In genomic region chr4:118295651-118296561, GRCm38 (mm10) we compare ENCODE assay signal across 15 mouse cellular contexts. TPM values are rescaled to one million over a fixed set of nuclear protein-coding genes. Genes with fewer than 3 reads are reported as not detected.
DNase-seq lines count a peak whose midpoint lies in the region; ATAC-seq and TF ChIP-seq lines count a peak whose summit lies in the region.
"Had no signal": no experiment of that assay in that cellular context is flagged by ENCODE, and none has a peak within 500 bp of the region (broad histone marks: within the 10 kb centered on the region; RNA-seq: fewer than 3 reads in every experiment).

No protein-coding gene starts in this region.

- no peak overlapping the region for H3K4me3 ChIP-seq in CH12.LX (replicated peaks in 1 of 3; ENCODE audit: low read depth in 2 of 3, low read length in 2 of 3, poor library complexity in 1 of 3)
- H3K4me3 ChIP-seq in stomach, postnatal 0 days (ENCODE audit: low read depth, low read length): no peak overlapping the region
- H3K4me3 ChIP-seq in forebrain, embryonic 15.5 days: no peak overlapping the region
- H3K4me3 ChIP-seq in heart, adult 2 months: no peak overlapping the region
- H3K4me3 ChIP-seq: forebrain, embryonic 10.5 days had no signal

- H3K9ac ChIP-seq in CH12.LX (ENCODE audit: insufficient read depth, low read depth): no peak overlapping the region
- H3K9ac ChIP-seq in stomach, postnatal 0 days (ENCODE audit: low read length): no peak overlapping the region
- no peak overlapping the region for H3K9ac ChIP-seq in forebrain, embryonic 15.5 days (replicated peaks)
- no peak overlapping the region for H3K9ac ChIP-seq in heart, adult 2 months (ENCODE audit: low read depth, low read length)

- 47% methylated on average over 17 of the region's 17 CpGs for WGBS in stomach, postnatal 0 days
- WGBS in forebrain, embryonic 15.5 days: 60% methylated on average over 17 of the region's 17 CpGs
- WGBS in heart, adult 2 months: 42% methylated on average over 17 of the region's 17 CpGs

- no peak for TF ChIP-seq CTCF in CH12.LX (conservative IDR thresholded peaks at IDR 0.05 in 1 of 2, IDR thresholded peaks at IDR 0.05 in 1 of 2; ENCODE audit: low read depth in 2 of 2, low read length in 2 of 2)
- no peak for TF ChIP-seq CTCF in stomach, postnatal 0 days (IDR thresholded peaks at IDR 0.05; ENCODE audit: low read depth)
- no peak for TF ChIP-seq CTCF in heart, adult 2 months (IDR thresholded peaks at IDR 0.05)

- in situ Hi-C loops in CH12.LX (cut with MboI; ENCODE audit: low pct_ligation_motif_present, low pct_unique_long_range_greater_than_20kb, low sequenced_read_pairs): loop anchor here (10.0 kb wide), 1 partner anchor 211 kb away; no protein-coding TSS in a partner anchor

- no peaks in the 10 kb centered on the region for H3K36me3 ChIP-seq in CH12.LX (replicated peaks in 1 of 2; ENCODE audit: control insufficient read depth in 1 of 2, insufficient read depth in 1 of 2, low read length in 1 of 2)
- no peaks in the 10 kb centered on the region for H3K36me3 ChIP-seq in stomach, postnatal 0 days (ENCODE audit: control insufficient read depth, insufficient read depth, low read length)
- H3K36me3 ChIP-seq in forebrain, embryonic 15.5 days: no peaks in the 10 kb centered on the region
- no peaks in the 10 kb centered on the region for H3K36me3 ChIP-seq in heart, adult 2 months (ENCODE audit: control insufficient read depth, insufficient read depth, low read length)
- H3K36me3 ChIP-seq: forebrain, embryonic 10.5 days had no signal

- H3K4me1 ChIP-seq in CH12.LX (ENCODE audit: control insufficient read depth in 1 of 2, insufficient read depth in 2 of 2): peaks cover 10 to 18% of the 10 kb centered on the region in 2 experiments
- H3K4me1 ChIP-seq in stomach, postnatal 0 days (replicated peaks; ENCODE audit: control insufficient read depth, insufficient read depth): peaks cover 2% of the 10 kb centered on the region; the same call in 1 of the 2 replicates
- peaks cover 16% of the 10 kb centered on the region for H3K4me1 ChIP-seq in forebrain, embryonic 15.5 days
- H3K4me1 ChIP-seq in heart, adult 2 months (ENCODE audit: control insufficient read depth, insufficient read depth, low read length): no peaks in the 10 kb centered on the region

- intact Hi-C loops in heart, adult 2 months (cut with DNase I): no loop called here

- no peaks in the 10 kb centered on the region for H3K79me2 ChIP-seq in CH12.LX (replicated peaks; ENCODE audit: control insufficient read depth, extremely low read depth, insufficient read depth, poor library complexity, severe bottlenecking)
- H3K79me2 ChIP-seq in heart, adult 2 months (replicated peaks; ENCODE audit: control insufficient read depth, insufficient read depth, low read length): no peaks in the 10 kb centered on the region

- no peaks in the 10 kb centered on the region for H3K9me3 ChIP-seq in CH12.LX (replicated peaks; ENCODE audit: low read length)
- H3K9me3 ChIP-seq in stomach, postnatal 0 days (ENCODE audit: control insufficient read depth, low read length): no peaks in the 10 kb centered on the region
- H3K9me3 ChIP-seq in forebrain, embryonic 15.5 days: no peaks in the 10 kb centered on the region
- H3K9me3 ChIP-seq: forebrain, embryonic 10.5 days had no signal

- no peak for TF ChIP-seq RAD21 in CH12.LX (IDR thresholded peaks at IDR 0.05; ENCODE audit: low read depth, low read length)

- peak; percentile 70 for ATAC-seq in common myeloid progenitor, adult 5-6 weeks (replicated peaks; ENCODE audit: low read depth, poor library complexity, severe bottlenecking)
- peak; percentile 56 for ATAC-seq in stomach, postnatal 0 days (ENCODE audit: low FRiP score, low TSS enrichment)
- ATAC-seq in forebrain, embryonic 15.5 days (replicated peaks): no peak

- no peak for TF ChIP-seq POLR2A in CH12.LX (IDR thresholded peaks at IDR 0.05; ENCODE audit: low read depth, low read length)
- no peak for TF ChIP-seq POLR2A in heart, adult 2 months (IDR thresholded peaks at IDR 0.05; ENCODE audit: insufficient read depth, low read depth, low read length)

- no peak overlapping the region for H3K27ac ChIP-seq in CH12.LX (ENCODE audit: insufficient read depth, low read depth)
- no peak overlapping the region for H3K27ac ChIP-seq in stomach, postnatal 0 days (replicated peaks)
- H3K27ac ChIP-seq in forebrain, embryonic 15.5 days (replicated peaks): no peak overlapping the region
- no peak overlapping the region for H3K27ac ChIP-seq in heart, adult 2 months
- H3K27ac ChIP-seq: forebrain, embryonic 10.5 days had no signal

- H3K4me2 ChIP-seq in CH12.LX (ENCODE audit: insufficient read depth, low read depth, poor library complexity, severe bottlenecking): peak overlapping the region; percentile 41; the same call in 1 of the 2 replicates
- H3K4me2 ChIP-seq in stomach, postnatal 0 days (replicated peaks; ENCODE audit: low read depth): no peak overlapping the region
- H3K4me2 ChIP-seq in forebrain, embryonic 15.5 days (replicated peaks): no peak overlapping the region

- no peak for TF ChIP-seq EP300 in CH12.LX (IDR thresholded peaks at IDR 0.05; ENCODE audit: low read length)
- no peak for TF ChIP-seq EP300 in stomach, postnatal 0 days (optimal IDR thresholded peaks at IDR 0.05)
- no peak for TF ChIP-seq EP300 in heart, adult 2 months (IDR thresholded peaks at IDR 0.05; ENCODE audit: insufficient read depth, low read depth, low read length)

- dilution Hi-C loops in CH12.LX (cut with MboI; ENCODE audit: extremely low pct_ligation_motif_present, extremely low pct_unique_long_range_greater_than_20kb, low sequenced_read_pairs): no loop called here

- DNase-seq in adrenal gland, adult 2 months: peak; percentile 62
- DNase-seq in adrenal gland, adult 8-10 months: no peak
- peak; percentile 52 for DNase-seq in CH12.LX (ENCODE audit: extremely low read depth)
- DNase-seq in stomach, postnatal 0 days (ENCODE audit: low spot score): no peak
- DNase-seq in heart, adult 2 months: no peak
- no peak for DNase-seq in lung, postnatal 4 days
- DNase-seq: cerebellum, postnatal 36 days; heart, postnatal 4 days; kidney, postnatal 14 days; left cerebral cortex, postnatal 4 days; lung, adult 18-20 months; right cerebral cortex, adult 18-20 months had no signal

- peaks cover 41% of the 10 kb centered on the region for H3K27me3 ChIP-seq in CH12.LX (replicated peaks)
- H3K27me3 ChIP-seq in stomach, postnatal 0 days (ENCODE audit: control insufficient read depth, insufficient read depth, low read length): no peaks in the 10 kb centered on the region
- no peaks in the 10 kb centered on the region for H3K27me3 ChIP-seq in forebrain, embryonic 15.5 days
- peaks cover 1% of the 10 kb centered on the region for H3K27me3 ChIP-seq in heart, adult 2 months (ENCODE audit: control insufficient read depth, insufficient read depth, low read length)

TF ChIP-seq in CH12.LX, 34 proteins besides CTCF, POLR2A, EP300 and RAD21:
- no peak for TF ChIP-seq ETS1 (conservative IDR thresholded peaks at IDR 0.05; ENCODE audit: low read depth, low read length)
- TF ChIP-seq BHLHE40 (IDR thresholded peaks at IDR 0.05; ENCODE audit: low read depth, low read length): no peak; the same call in 1 of the 2 replicates
- TF ChIP-seq CHD2 (IDR thresholded peaks at IDR 0.05; ENCODE audit: low read length): no peak
- TF ChIP-seq MAFK (IDR thresholded peaks at IDR 0.05; ENCODE audit: insufficient replicate concordance, low read length): peak; percentile 94
- TF ChIP-seq CHD1 (IDR thresholded peaks at IDR 0.05; ENCODE audit: low read depth, low read length): no peak
- no peak for TF ChIP-seq ZNF384 (IDR thresholded peaks at IDR 0.05; ENCODE audit: low read depth, low read length)
- peak; percentile 21; the same call in 1 of the 2 replicates for TF ChIP-seq ELF1 (IDR thresholded peaks at IDR 0.05; ENCODE audit: low read depth, low read length)
- no peak for TF ChIP-seq TCF12 (IDR thresholded peaks at IDR 0.05; ENCODE audit: low read depth, low read length)
- no peak for TF ChIP-seq MXI1 (IDR thresholded peaks at IDR 0.05; ENCODE audit: low read depth, low read length)
- no peak for TF ChIP-seq KAT2A (IDR thresholded peaks at IDR 0.05; ENCODE audit: insufficient replicate concordance, low read length)
- no peak for TF ChIP-seq JUN (IDR thresholded peaks at IDR 0.05; ENCODE audit: insufficient read depth, low read depth, low read length)
- no peak for TF ChIP-seq IRF4 (IDR thresholded peaks at IDR 0.05; ENCODE audit: low read depth, low read length)
- TF ChIP-seq E2F4 (IDR thresholded peaks at IDR 0.05; ENCODE audit: insufficient replicate concordance, low read depth, low read length): no peak
- no peak for TF ChIP-seq ZMIZ1 (IDR thresholded peaks at IDR 0.05; ENCODE audit: low read depth, low read length)
TF ChIP-seq in CH12.LX: peak in this region for 2.

RNA-seq across cellular contexts. Expression of gene Ptprf, which starts 4.7 kb away (rescaled TPM):
- 10 to 100 TPM; 34.9 to 87.8 TPM for total RNA-seq in adrenal gland, adult 2 months (2021)
- polyA plus RNA-seq in adrenal gland, adult 2 months (2012; rRNA removed): 43.2 and 43.3 TPM in 2 replicates
- 10 to 100 TPM; 49.6 to 81.8 (median 63.1) TPM for total RNA-seq in adrenal gland, adult 8-10 months (2022)
- 0.13 and 0.21 TPM in 2 replicates for total RNA-seq in CH12.LX (2012; rRNA removed)
- not detected in 2 replicates for total RNA-seq in CH12.LX (2014; rRNA removed)
- polyA plus RNA-seq in CH12.LX (2012; ENCODE audit: insufficient read length, low read depth): 0.11 and 0.14 TPM in 2 replicates
- 0.15 and 0.50 TPM in 2 replicates for total RNA-seq in common myeloid progenitor, adult 5-6 weeks (2017)
- 30.1 and 34.1 TPM in 2 replicates for polyA plus RNA-seq in stomach, postnatal 0 days (2015; fragmentation: Nextera tagmentation; extraction: Ambion mirVana)
- 75.9 and 76.1 TPM in 2 replicates for polyA plus RNA-seq in forebrain, embryonic 15.5 days (2015; fragmentation: Nextera tagmentation; extraction: Ambion mirVana)
- 1 to 10 TPM; 5.8 to 6.3 TPM for total RNA-seq in heart, adult 2 months (2021)
- polyA plus RNA-seq in heart, adult 2 months (2012; rRNA removed): 6.6 and 7.8 TPM in 2 replicates

Comparison
In these comparisons a context has a peak if more than half of its experiments do, and no peak if none do; other contexts are left out.
1. DNase-seq: peak in adrenal gland, adult 2 months (single experiment) and CH12.LX (single experiment); none in adrenal gland, adult 8-10 months (single experiment), stomach, postnatal 0 days (single experiment), heart, adult 2 months (0 of 2) and lung, postnatal 4 days (0 of 2).
2. RNA of gene Ptprf, which starts 4.7 kb away (total RNA-seq): 34.9 to 87.8 TPM in adrenal gland, adult 2 months and 49.6 to 81.8 TPM in adrenal gland, adult 8-10 months; 5.8 to 6.3 TPM in heart, adult 2 months, 0.15 to 0.50 TPM in common myeloid progenitor, adult 5-6 weeks and 0.13 to 0.21 TPM in CH12.LX; every median in the first group is over 4 times any median in the second.